Mouse (Mus musculus) E14TG2a.4 (cell line): ENCODE results near the gene Hnrnpul1.

Experiments used
- CTCF ChIP-seq: conservative IDR thresholded peaks from 2 replicates; pipeline ENCODE4 v1.5.1; 2014; ENCODE audit warnings: low read length
- NANOG ChIP-seq: IDR thresholded peaks from 2 replicates; pipeline ENCODE4 v1.6.1; 2014; ENCODE audit warnings: borderline replicate concordance, low read length, mixed read lengths

DNA sequence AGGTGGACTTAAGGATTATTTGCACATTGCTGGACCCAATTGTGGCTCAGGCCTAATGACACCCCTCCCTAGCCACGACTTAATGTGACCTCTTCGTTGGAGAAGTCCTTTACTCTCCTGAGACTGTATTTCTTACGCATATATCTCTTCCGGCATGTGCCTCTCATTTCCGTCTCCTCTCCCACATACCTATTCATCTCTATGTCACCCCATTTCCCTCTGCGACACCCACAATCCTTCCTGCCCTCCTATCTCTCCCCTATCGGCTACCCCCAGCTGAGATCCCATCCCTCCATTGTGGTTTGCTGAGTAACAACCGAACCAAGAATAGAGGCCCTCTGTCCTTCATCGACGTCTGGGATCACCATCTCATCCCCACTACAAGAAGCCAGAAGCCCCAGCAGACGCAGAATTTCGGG lies 64.9 kb downstream of the Hnrnpul1 start:
- TF ChIP-seq CTCF (no peak), NANOG (no peak)
